Mouse (Mus musculus) CD8-positive naive resting alpha-beta T cell, adult 2 months (primary cell): Measurements from ENCODE around the gene Pde6h.
"Not testable (repeated sequence)": the region's sequence is repeated elsewhere in the genome, so short reads cannot be mapped to it uniquely, and the experiment has no call there.

Experiments used
- DNase-seq, 2 experiments: peaks; one replicate each; pipeline ENCODE4 v3.0.0; 2022; ENCODE audit warnings: low read depth in 2 of 2, low spot score in 2 of 2

The Pde6h gene

DNA sequence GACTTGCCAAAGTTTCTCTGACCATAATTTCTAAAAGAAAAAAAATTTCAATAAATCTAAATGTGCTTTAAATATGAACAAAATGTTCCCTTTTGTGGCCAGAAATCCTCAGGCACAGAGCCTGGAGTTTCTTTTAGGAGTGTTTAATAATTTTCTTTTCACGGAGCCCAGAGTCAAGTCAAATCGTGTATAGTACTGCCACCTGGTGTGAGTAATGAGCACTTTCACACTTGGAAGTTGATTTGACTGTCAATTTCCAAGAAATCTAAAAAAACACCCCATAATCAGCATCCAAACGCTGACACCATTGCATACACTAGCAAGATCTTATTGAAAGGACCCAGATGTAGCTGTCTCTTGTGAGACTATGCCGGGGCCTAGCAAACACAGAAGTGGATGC lies 45.2 kb downstream of the Pde6h start:
- DNase-seq = not testable (repeated sequence)

DNA sequence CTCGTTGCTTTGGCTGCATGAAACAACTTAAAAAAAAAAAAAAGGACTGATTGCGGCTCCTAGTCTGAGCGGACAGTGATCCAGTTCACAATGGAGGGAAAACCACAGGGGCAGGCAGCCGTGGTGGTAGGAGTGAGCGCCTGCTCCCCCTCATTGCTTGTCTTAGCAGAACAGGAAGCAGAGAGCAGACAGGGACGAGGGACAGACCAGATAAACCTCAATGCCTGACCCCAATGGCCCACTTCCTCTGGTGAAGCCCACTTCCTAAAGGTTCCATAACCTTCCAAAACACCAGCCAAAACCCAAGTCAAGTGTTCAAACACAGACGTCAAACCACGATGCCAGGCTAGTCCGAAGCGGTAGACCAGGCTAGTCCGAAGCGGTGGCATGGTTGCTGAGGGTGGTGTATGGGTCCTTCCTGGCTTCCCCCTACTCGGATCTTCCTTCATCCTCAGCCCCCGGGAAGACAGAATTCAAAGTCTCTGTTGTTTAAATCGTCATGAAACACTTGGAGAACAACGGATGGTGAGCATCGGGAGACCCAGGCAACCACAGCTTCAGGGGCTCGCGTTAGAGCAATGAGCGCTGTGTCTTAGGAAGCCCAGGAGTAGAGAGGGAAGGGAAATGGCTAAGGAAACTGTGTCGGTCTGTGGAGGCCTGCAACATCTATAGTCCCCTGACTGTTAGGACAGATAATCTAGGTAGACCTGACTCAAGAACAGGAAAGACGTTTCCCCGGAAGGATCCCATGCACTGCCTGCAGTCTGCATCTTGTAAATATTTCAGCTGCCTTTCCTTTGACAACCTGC lies 55.8 kb downstream of the Pde6h start:
- peak in 1 of 2 experiments; percentile 28 for DNase-seq

- peak in 1 of 2 experiments; percentile 50 for DNase-seq
These were observed 56.7 kb downstream of the Pde6h start for GRCm38 (mm10) chr6:136980331-136980746.

GRCm38 (mm10) chr6:136982581-136982980 lies 58.9 kb downstream of the Pde6h start:
- no peak for DNase-seq

GRCm38 (mm10) chr6:136983201-136983600 lies 59.6 kb downstream of the Pde6h start:
- no peak for DNase-seq

DNA sequence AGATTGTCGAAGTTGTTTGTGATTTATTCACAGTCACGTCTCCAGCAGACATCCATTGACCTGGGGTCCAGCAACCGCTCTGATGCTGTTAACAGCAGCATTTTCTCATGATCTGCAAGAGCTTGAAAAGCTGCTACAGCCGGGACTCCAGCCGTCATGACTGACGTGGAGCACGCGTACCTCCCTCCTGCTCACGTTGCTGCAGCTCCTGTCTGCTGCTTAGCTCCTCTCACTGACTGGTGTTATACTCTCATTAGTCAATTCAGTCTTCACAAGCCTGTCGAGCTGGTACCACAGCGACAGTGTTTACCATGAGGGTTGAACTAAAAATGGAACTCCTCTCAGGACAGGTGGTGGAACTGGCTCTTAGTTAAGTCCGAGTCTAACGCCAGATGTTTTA lies 62.4 kb downstream of the Pde6h start:
- no peak for DNase-seq

GRCm38 (mm10) chr6:136986718-136987117 lies 63.1 kb downstream of the Pde6h start:
- DNase-seq = no peak

GRCm38 (mm10) chr6:136988536-136989060 lies 65.0 kb downstream of the Pde6h start:
- no peak for DNase-seq

DNA sequence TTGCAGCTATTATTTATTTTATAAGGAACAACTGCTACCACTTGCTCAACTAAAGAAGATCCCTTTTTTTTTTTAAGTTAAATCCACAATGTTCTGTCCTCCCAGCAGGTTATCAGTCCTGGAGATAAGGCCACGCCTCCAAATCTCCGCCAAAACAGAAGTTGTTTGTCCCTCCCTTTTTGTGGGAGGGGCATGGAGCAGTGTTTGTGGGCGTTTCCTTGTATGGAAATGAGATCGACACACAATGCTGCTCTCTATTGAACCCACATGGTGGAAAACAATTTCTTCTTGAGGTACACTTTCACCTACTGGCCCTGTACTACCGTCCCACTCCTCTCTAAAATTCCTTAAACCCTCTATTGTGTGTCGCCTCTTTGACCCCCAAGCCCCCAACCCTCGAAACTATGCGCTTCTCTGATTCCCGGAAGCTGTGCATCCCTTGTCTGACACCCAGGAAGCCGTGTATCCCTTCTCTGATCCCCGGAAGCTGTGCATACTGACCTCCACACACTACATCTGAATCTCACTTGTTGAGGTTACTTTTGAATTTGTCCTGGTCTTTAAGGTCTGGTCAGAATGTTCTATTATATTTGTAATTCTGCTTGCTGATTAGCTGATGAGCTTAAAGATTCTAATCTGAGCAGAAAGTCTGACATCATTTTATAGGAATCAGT lies 66.3 kb downstream of the Pde6h start:
- no peak for DNase-seq

DNA sequence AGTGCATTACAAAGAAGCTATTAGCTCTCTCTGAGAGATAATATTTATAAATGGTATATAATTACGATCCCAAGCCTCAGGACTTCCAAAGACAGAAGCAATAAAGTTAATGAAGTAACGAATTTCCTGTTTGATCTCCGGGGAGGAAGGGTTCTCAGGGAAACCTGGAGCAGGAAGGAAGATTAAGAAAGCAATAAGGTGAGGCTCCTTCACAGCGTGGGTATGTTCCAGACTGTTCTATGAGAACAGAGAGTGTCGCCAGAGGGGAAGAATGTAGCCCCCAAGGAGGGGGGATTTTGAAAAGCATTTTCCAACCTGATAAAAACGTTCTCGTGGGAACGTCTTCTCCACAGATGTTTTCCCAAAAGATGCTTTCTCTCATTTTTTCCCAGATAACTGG lies 66.9 kb downstream of the Pde6h start:
- DNase-seq = no peak

- DNase-seq = no peak
These were observed 69.9 kb downstream of the Pde6h start for GRCm38 (mm10) chr6:136993574-136993973.

- no peak for DNase-seq
These were observed 71.9 kb downstream of the Pde6h start for GRCm38 (mm10) chr6:136995533-136995932.

DNA sequence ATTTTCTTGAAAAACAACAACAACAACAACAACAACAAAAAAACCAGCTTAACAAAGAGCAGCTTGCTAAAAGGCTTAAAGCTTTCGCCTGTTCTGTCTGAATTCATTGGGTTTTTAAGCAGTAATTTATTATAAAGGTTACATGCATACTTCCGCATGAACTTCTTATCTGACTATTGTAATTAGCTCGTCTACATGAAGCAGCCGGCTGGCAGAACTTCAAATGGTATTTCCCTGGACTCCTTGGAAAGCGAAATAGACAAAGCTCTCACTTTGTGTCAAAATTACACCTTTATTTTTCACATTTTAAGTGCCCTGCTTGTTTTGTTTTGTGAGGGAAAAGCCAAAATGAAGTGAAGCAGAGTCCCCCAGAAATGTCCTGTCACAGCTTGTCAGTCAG lies 72.7 kb downstream of the Pde6h start:
- no peak for DNase-seq

DNA sequence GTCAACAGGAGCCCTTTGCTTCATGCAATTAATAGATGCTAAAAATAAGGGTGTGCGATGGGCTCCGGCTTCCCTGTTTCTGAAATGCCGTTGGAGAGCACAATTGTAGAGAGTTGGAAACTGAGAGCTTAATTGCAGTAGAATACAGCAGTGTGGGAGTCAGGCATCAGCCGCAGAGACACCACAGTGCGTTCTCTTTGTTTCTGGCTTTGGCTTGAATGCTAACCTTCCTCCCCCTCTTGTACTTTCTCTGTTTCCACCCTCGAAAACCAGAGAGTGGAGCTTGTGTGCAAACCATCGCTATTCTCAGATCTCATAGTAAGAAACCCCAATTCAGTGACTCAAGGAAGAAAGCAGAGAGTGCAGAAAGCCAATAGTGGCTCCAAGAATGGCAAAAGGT lies 74.5 kb downstream of the Pde6h start:
- DNase-seq = no peak

- no peak for DNase-seq
These were observed 75.4 kb downstream of the Pde6h start for GRCm38 (mm10) chr6:136999009-136999408.

- DNase-seq = no peak
These were observed 76.2 kb downstream of the Pde6h start for GRCm38 (mm10) chr6:136999707-137000446.

DNA sequence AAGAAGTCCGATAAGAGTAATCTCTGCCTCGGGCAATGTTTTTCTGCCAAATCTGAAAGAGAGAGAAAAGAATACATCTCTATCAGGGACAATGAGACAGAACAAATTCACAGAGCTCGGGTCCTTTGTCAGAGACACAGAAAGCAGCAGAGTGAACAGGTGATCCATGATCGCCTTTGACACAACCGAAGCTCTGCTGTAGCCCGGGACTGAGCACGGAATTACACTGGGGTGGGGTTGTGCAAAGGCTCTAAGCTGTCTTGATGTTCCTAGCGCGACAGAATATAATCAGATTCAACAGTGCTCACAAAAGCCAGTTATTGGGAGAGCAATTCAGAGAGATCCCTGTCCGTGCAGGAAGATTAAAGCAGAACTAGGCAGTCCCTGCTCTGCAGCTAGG lies 77.1 kb downstream of the Pde6h start:
- DNase-seq = no peak

- DNase-seq = no peak
These were observed 77.9 kb downstream of the Pde6h start for GRCm38 (mm10) chr6:137001267-137002168.

DNA sequence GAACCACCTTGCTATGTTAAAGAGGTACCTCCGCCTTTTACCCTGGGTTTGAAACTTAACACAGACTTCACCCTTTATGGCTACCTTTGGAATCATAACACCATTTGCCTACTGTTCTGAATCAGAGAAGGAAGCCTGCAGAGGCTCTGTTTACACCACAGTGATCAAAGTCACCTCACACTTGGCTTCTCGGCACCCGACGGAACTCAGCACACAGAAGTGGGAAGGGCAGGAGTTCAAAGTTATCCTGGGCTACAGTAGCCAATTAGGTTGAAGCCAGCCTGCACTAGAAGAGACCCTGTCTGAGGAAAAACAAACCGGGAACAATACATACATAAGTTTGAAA lies 78.5 kb downstream of the Pde6h start:
- DNase-seq = no peak

DNA sequence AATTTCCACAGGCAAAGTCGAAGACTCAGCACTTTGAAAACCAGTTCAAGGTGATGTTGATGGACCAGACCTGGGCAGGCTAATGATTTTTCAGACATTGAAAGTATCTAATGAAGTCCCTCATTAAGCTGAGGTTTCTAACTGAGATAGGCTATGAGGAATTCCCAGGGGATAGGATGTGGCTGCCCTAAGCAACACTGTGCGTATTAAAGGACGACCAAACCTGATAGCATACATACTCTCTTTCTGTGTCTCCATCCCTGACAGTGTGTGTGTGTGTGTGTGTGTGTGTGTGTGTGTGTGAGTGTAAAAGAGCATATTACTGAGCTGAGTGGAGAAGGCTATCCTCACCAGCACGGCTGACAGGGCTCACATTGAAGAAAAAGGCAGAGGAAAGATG lies 80.7 kb downstream of the Pde6h start:
- DNase-seq = no peak

DNA sequence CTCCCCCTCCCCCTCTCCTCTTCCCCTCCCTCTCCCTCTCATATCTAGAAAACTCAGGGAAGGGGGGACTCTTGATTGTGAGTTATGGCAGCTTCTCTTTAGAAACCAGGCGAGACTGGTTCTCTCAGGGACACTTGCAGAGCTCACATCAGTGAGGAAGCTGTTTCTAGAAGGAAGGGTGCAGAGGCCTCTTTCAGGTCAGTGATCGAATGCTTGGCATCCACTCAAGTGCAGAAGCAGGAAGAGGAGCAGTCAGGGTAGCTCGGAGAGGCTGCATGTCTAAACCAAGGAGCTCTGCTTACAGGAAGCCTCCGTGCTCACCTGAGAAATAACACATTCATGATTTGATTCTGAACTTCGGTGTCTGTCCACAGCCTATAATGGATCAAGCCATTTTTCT lies 87.6 kb downstream of the Pde6h start:
- DNase-seq = no peak
